Mouse (Mus musculus) heart, postnatal 0 days (tissue): ENCODE data around the gene Syne4.

Experiments used
- CTCF ChIP-seq: IDR thresholded peaks from 2 replicates; pipeline ENCODE4 v1.5.1; 2016; ENCODE audit warnings: antibody characterized with exemption, control low read depth, low read depth
- EP300 ChIP-seq: IDR thresholded peaks from 2 replicates; pipeline ENCODE4 v1.6.1; 2016; ENCODE audit warnings: antibody characterized with exemption, low read depth

GRCm38 (mm10) chr7:30306083-30306779 lies 8.4 kb upstream of the Syne4 start:
- TF ChIP-seq CTCF, result peak; percentile 37
- TF ChIP-seq EP300, result no peak
